Mouse (Mus musculus) lung, postnatal 0 days (tissue): ENCODE measurements around the gene Spc24.
"Not testable (repeated sequence)": the region's sequence is repeated elsewhere in the genome, so short reads cannot be mapped to it uniquely, and the experiment has no call there.

Experiments used
- CTCF ChIP-seq: IDR thresholded peaks from 2 replicates; pipeline ENCODE4 v1.5.1; 2016; ENCODE audit warnings: antibody characterized with exemption, mild to moderate bottlenecking
- EP300 ChIP-seq: IDR thresholded peaks from 2 replicates; pipeline ENCODE4 v1.6.1; 2016; ENCODE audit warnings: antibody characterized with exemption, mild to moderate bottlenecking, control low read depth

GRCm38 (mm10) chr9:21786309-21786708, 26.2 kb upstream of the Spc24 start:
- not testable (repeated sequence) for TF ChIP-seq CTCF, EP300
